ENCODE assay signal across 14 mouse cellular contexts in genomic region chr2:91269687-91270133, GRCm38 (mm10). TPM values are rescaled to one million over a fixed set of nuclear protein-coding genes. Genes with fewer than 3 reads are reported as not detected.
A peak's percentile ranks its signal among the peaks of the same experiment; 100 is the strongest.
DNase-seq lines count a peak whose midpoint lies in the region; ATAC-seq lines count a peak whose summit lies in the region.
"Had no signal": no experiment of that assay in that cellular context is flagged by ENCODE, and none has a peak within 500 bp of the region (broad histone marks: within the 10 kb centered on the region; RNA-seq: fewer than 3 reads in every experiment).

No protein-coding gene starts in this region.

- no peaks in the 10 kb centered on the region for H3K27me3 ChIP-seq in liver, embryonic 15.5 days

- H3K9me3 ChIP-seq in liver, embryonic 15.5 days (replicated peaks) = no peaks in the 10 kb centered on the region
- H3K9me3 ChIP-seq: hindbrain, embryonic 10.5 days had no signal

- peak overlapping the region; percentile 84 for H3K27ac ChIP-seq in liver, embryonic 15.5 days (replicated peaks)
- H3K27ac ChIP-seq: hindbrain, embryonic 10.5 days; macrophage had no signal

- H3K4me3 ChIP-seq in liver, embryonic 15.5 days (replicated peaks) = no peak overlapping the region
- H3K4me3 ChIP-seq: hindbrain, embryonic 10.5 days had no signal

- DNase-seq in gastrocnemius, adult 18-20 months (ENCODE audit: low spot score) = peak; percentile 82
- no peak for DNase-seq in gastrocnemius, postnatal 10 days
- DNase-seq in cerebellum, adult 18-20 months = peak; percentile 74 to 85
- peak; percentile 76 to 79 for DNase-seq in cerebellum, postnatal 36 days
- DNase-seq in left cerebral cortex, adult 18-20 months (ENCODE audit: low spot score in 2 of 2) = no peak
- no peak for DNase-seq in kidney, adult 11 months
- DNase-seq: heart, adult 18-20 months; kidney, postnatal 4 days; lung, embryonic 14.5 days; midbrain, embryonic 14.5 days had no signal

- H3K9ac ChIP-seq in liver, embryonic 15.5 days = no peak overlapping the region
- H3K9ac ChIP-seq: lung, embryonic 14.5 days had no signal

- ATAC-seq in liver, embryonic 15.5 days (ENCODE audit: insufficient read depth) = no peak
- no peak for ATAC-seq in monocyte, adult 5-6 weeks (replicated peaks; ENCODE audit: insufficient number of reproducible peaks, low FRiP score, low TSS enrichment, poor library complexity, severe bottlenecking)

- H3K36me3 ChIP-seq in liver, embryonic 15.5 days (replicated peaks) = peaks cover 82% of the 10 kb centered on the region

- WGBS in liver, embryonic 15.5 days (ENCODE audit: insufficient replicate concordance) = 90% methylated on average over 8 of the region's 8 CpGs

- H3K4me1 ChIP-seq in liver, embryonic 15.5 days (replicated peaks) = peaks cover 43% of the 10 kb centered on the region

- peak overlapping the region; percentile 45; the same call in 1 of the 2 replicates for H3K4me2 ChIP-seq in liver, embryonic 15.5 days
- H3K4me2 ChIP-seq: lung, embryonic 14.5 days had no signal

RNA-seq across cellular contexts. Expression of gene Arfgap2, which starts 4.9 kb away (rescaled TPM):
- 100 to 1,000 TPM; 136 to 146 TPM for total RNA-seq in gastrocnemius, adult 18-20 months (2021)
- 10 to 100 TPM; 77.1 to 84.3 TPM for total RNA-seq in gastrocnemius, postnatal 10 days (2021)
- 60.7 and 67.9 TPM in 2 replicates for polyA plus RNA-seq in liver, embryonic 15.5 days (2015; fragmentation: Nextera tagmentation; extraction: Ambion mirVana)
- total RNA-seq in left cerebral cortex, adult 18-20 months (2021) = 10 to 100 TPM; 70.0 to 72.7 TPM
- 34.0 to 45.8 TPM (median 35.3 TPM) in 3 replicates for total RNA-seq in monocyte, adult 5-6 weeks (2017)

RNA-seq across cellular contexts. Expression of gene Pacsin3, which starts 14.0 kb away (rescaled TPM):
- total RNA-seq in gastrocnemius, adult 18-20 months (2021) = 100 to 1,000 TPM; 311 to 416 TPM
- 100 to 1,000 TPM; 288 to 337 TPM for total RNA-seq in gastrocnemius, postnatal 10 days (2021)
- 15.8 and 18.2 TPM in 2 replicates for polyA plus RNA-seq in liver, embryonic 15.5 days (2015; fragmentation: Nextera tagmentation; extraction: Ambion mirVana)
- 10 to 100 TPM; 45.6 to 46.1 TPM for total RNA-seq in left cerebral cortex, adult 18-20 months (2021)
- total RNA-seq in monocyte, adult 5-6 weeks (2017) = 0.53 TPM in 1 of 3 replicates, not detected in the others

RNA-seq across cellular contexts. Expression of gene Ddb2, which starts 32.9 kb away (rescaled TPM):
- total RNA-seq in gastrocnemius, adult 18-20 months (2021) = 1 to 10 TPM; 2.9 TPM
- 1 to 10 TPM; 4.2 to 7.6 TPM for total RNA-seq in gastrocnemius, postnatal 10 days (2021)
- polyA plus RNA-seq in liver, embryonic 15.5 days (2015; fragmentation: Nextera tagmentation; extraction: Ambion mirVana) = 5.8 and 6.1 TPM in 2 replicates
- total RNA-seq in left cerebral cortex, adult 18-20 months (2021) = 10 to 100 TPM; 10.9 to 13.5 TPM
- total RNA-seq in monocyte, adult 5-6 weeks (2017) = 8.5 to 15.4 TPM (median 8.8 TPM) in 3 replicates

Comparison
In these comparisons a context has a peak if more than half of its experiments do, and no peak if none do; other contexts are left out.
1. DNase-seq: peak in gastrocnemius, adult 18-20 months (single experiment), cerebellum, adult 18-20 months (2 of 2) and cerebellum, postnatal 36 days (2 of 2); none in gastrocnemius, postnatal 10 days (single experiment), left cerebral cortex, adult 18-20 months (0 of 2) and kidney, adult 11 months (single experiment).
2. RNA of gene Pacsin3, which starts 14.0 kb away (total RNA-seq): 311 to 416 TPM in gastrocnemius, adult 18-20 months, 288 to 337 TPM in gastrocnemius, postnatal 10 days and 45.6 to 46.1 TPM in left cerebral cortex, adult 18-20 months; 0.53 TPM in monocyte, adult 5-6 weeks; every median in the first group is over 10 times any median in the second.